Mouse (Mus musculus) lung, embryonic 14.5 days (tissue): ENCODE results near the gene Rfx4. TPM values are rescaled to one million over a fixed set of nuclear protein-coding genes. Genes with fewer than 3 reads are reported as not detected.

Source experiments
- ATAC-seq: fragments of 200-750 bp; cut with Nextera tagmentation; 2 replicates; pipeline ENCODE4 v1.8.0; 2017; ENCODE audit warnings: mild to moderate bottlenecking, moderate TSS enrichment, moderate library complexity; ENCODE audit not compliant: insufficient read depth
- DNase-seq: peaks from one replicate; pipeline ENCODE4 v3.0.0-alpha.2; 2015
- H3K27ac ChIP-seq: fragments of 300-500 bp; sonication (generic); 2 replicates; pipeline ENCODE4 v1.5.1; 2014; ENCODE audit warnings: low read depth, mild to moderate bottlenecking, moderate library complexity
- H3K27me3 ChIP-seq: fragments of 300-500 bp; sonication (generic); 2 replicates; pipeline ENCODE4 v1.6.1; 2014; ENCODE audit warnings: low read length, control low read depth; ENCODE audit not compliant: insufficient read depth
- H3K36me3 ChIP-seq: fragments of 300-500 bp; sonication (generic); 2 replicates; pipeline ENCODE4 v1.6.1; 2014; ENCODE audit warnings: control low read depth; ENCODE audit not compliant: insufficient read depth
- H3K4me1 ChIP-seq: fragments of 300-500 bp; sonication (generic); 2 replicates; pipeline ENCODE4 v1.6.1; 2014; ENCODE audit warnings: antibody characterized with exemption, control low read depth; ENCODE audit not compliant: insufficient read depth
- H3K4me2 ChIP-seq: fragments of 300-500 bp; sonication (generic); 2 replicates; pipeline ENCODE4 v1.6.1; 2014; ENCODE audit warnings: mild to moderate bottlenecking
- H3K4me3 ChIP-seq: fragments of 300-500 bp; sonication (generic); 2 replicates; pipeline ENCODE4 v1.5.1; 2014; ENCODE audit warnings: low read depth, low read length
- H3K9ac ChIP-seq: fragments of 300-500 bp; sonication (generic); 2 replicates; pipeline ENCODE4 v1.6.1; 2014
- H3K9me3 ChIP-seq: fragments of 300-500 bp; sonication (generic); 2 replicates; pipeline ENCODE4 v1.6.1; 2016; ENCODE audit warnings: low read depth, low read length, control low read depth
- CTCF ChIP-seq: IDR thresholded peaks from 2 replicates; pipeline ENCODE4 v1.5.1; 2016; ENCODE audit warnings: antibody characterized with exemption, low read depth
- WGBS: fragments of 180-500 bp; shearing (Covaris S2); extraction: QIAGEN DNeasy Blood & Tissue Kit; methylation state at CpG from one replicate; pipeline ENCODE4 v1.1.7; 2014; 5-methylcytosine and 5-hydroxymethylcytosine counted together
- polyA plus RNA-seq: library from polyadenylated mRNA; unstranded; fragments of >200 nt; fragmentation: Nextera tagmentation; extraction: Ambion mirVana; gene quantifications from 2 replicates; pipeline ENCODE4 v1.2.1, GENCODE M21; 2014

Rfx4 gene
- polyA plus RNA-seq, 1 experiment from 2014 or later, result not detected

GRCm38 (mm10) chr10:84895810-84896358 lies 140.0 kb downstream of the Rfx4 start:
- TF ChIP-seq CTCF, result no peak
- H3K9me3 ChIP-seq, result no peaks in the 10 kb centered on the region
- H3K4me3 ChIP-seq, result no peak overlapping the region
- no peak overlapping the region for H3K4me2 ChIP-seq
- no peaks in the 10 kb centered on the region for H3K4me1 ChIP-seq
- no peaks in the 10 kb centered on the region for H3K36me3 ChIP-seq
- no peak for ATAC-seq
- H3K27ac ChIP-seq, result no peak overlapping the region
- no peaks in the 10 kb centered on the region for H3K27me3 ChIP-seq
- DNase-seq, result no peak
- H3K9ac ChIP-seq, result no peak overlapping the region
- 84% methylated on average over 10 of the region's 10 CpGs for WGBS

DNA sequence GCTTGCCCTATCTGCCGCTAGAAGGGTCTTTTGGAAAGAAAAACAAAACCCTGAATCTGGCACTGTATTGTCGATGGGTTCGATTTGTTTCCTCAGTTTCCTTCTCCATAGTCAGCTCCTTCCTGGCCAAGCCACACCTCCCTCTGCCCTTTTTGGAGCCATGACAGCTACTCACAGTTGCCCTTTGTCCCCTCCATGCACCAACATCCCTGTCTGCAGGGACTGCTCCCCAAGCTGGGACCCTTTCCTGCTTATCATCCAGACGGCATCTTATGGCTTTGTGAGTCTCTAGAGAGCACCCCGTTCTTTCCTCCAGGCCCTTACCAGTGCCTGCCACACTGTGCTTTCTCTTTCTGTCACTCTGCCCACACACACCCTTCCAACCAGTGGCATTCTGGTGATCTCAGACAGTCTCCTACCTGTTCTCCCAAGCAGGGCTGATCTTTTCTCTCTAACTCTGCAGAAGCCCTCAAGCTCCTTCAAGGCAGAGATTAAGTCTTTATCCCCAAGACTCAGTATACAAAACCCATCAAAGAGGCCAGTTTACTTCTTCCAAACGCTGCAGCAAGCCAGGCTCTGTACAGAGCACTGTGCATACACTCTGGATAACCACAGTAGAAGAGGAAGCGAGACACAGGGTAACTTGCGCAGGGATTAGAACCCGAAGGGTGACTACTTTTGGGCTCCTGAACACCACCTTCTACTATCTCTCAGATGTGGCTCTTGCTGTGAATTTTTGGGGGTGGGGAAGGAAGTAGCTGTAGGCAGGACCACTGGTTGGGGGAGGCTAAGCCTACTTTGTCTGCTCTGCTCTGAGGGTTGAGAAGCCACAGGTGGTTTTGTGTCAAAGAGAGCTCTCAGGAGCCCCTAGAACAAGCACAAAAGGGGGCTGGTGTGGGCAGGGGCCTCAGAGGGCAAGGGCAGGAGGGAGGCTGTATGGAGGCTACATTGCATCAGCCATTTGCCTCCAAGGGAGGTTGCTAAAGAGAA lies 141.4 kb downstream of the Rfx4 start:
- WGBS, result 63% methylated on average over 9 of the region's 9 CpGs

GRCm38 (mm10) chr10:84898144-84898979 lies 142.5 kb downstream of the Rfx4 start:
- H3K4me2 ChIP-seq, result no peak overlapping the region
- no peaks in the 10 kb centered on the region for H3K9me3 ChIP-seq
- H3K36me3 ChIP-seq, result no peaks in the 10 kb centered on the region
- 55% methylated on average over 3 of the region's 3 CpGs for WGBS
- no peak for DNase-seq
- H3K9ac ChIP-seq, result no peak overlapping the region
- H3K27ac ChIP-seq, result no peak overlapping the region
- no peaks in the 10 kb centered on the region for H3K27me3 ChIP-seq
- no peak for TF ChIP-seq CTCF
- no peak for ATAC-seq
- no peak overlapping the region for H3K4me3 ChIP-seq
- peaks cover 3% of the 10 kb centered on the region; the same call in 1 of the 2 replicates for H3K4me1 ChIP-seq

More for the DNA sequence above, 141.4 kb downstream of the Rfx4 start:
- no peaks in the 10 kb centered on the region for H3K9me3 ChIP-seq
- no peak overlapping the region for H3K27ac ChIP-seq
- no peak overlapping the region for H3K4me3 ChIP-seq
- H3K4me2 ChIP-seq, result no peak overlapping the region
- DNase-seq (no peak), ATAC-seq (no peak)
- TF ChIP-seq CTCF, result no peak
- no peaks in the 10 kb centered on the region for H3K4me1 ChIP-seq
- H3K36me3 ChIP-seq, result no peaks in the 10 kb centered on the region
- no peak overlapping the region for H3K9ac ChIP-seq
- H3K27me3 ChIP-seq, result no peaks in the 10 kb centered on the region

- Histone ChIP-seq H3K27ac (no peak overlapping the region), H3K9ac (no peak overlapping the region), H3K4me2 (no peak overlapping the region), H3K36me3 (no peaks in the 10 kb centered on the region), H3K9me3 (no peaks in the 10 kb centered on the region), H3K4me3 (no peak overlapping the region), H3K4me1 (peaks cover 9% of the 10 kb centered on the region; the same call in 1 of the 2 replicates), H3K27me3 (no peaks in the 10 kb centered on the region)
- DNase-seq, result no peak
- WGBS, result 77% methylated on average over 5 of the region's 5 CpGs
- no peak for TF ChIP-seq CTCF
- no peak for ATAC-seq
These were observed 145.8 kb downstream of the Rfx4 start for GRCm38 (mm10) chr10:84901676-84902075.

DNA sequence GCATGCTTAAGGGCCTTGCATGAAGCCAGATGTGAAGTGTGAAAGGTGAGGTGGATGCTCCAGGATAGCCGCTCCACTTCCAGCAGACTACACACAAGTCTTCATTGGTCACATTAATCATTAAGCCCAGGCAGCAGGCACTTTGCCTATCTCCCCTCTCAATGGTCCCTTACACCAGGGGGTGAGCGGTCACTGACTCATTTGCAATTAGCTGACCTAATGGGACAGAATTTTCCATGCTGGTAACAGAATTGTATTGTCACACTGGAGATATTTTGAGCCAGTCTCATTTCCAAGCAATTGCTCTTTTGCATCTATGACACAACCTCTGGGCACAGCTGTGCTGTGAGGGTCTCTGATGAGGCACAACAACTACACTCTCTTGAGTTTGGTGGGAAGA lies 146.4 kb downstream of the Rfx4 start:
- TF ChIP-seq CTCF, result no peak
- Histone ChIP-seq H3K27ac (no peak overlapping the region), H3K4me3 (no peak overlapping the region), H3K27me3 (no peaks in the 10 kb centered on the region), H3K4me2 (no peak overlapping the region), H3K9me3 (no peaks in the 10 kb centered on the region), H3K4me1 (peaks cover 9% of the 10 kb centered on the region; the same call in 1 of the 2 replicates), H3K9ac (no peak overlapping the region), H3K36me3 (no peaks in the 10 kb centered on the region)
- 53% methylated on average over 2 of the region's 2 CpGs for WGBS
- DNase-seq (no peak), ATAC-seq (no peak)

GRCm38 (mm10) chr10:84903307-84903706 lies 147.4 kb downstream of the Rfx4 start:
- Histone ChIP-seq H3K36me3 (no peaks in the 10 kb centered on the region), H3K4me1 (peaks cover 9% of the 10 kb centered on the region; the same call in 1 of the 2 replicates), H3K4me3 (no peak overlapping the region), H3K27me3 (no peaks in the 10 kb centered on the region), H3K27ac (no peak overlapping the region), H3K9ac (peak overlapping the region; percentile 27; the same call in 1 of the 2 replicates), H3K9me3 (no peaks in the 10 kb centered on the region), H3K4me2 (peak overlapping the region; percentile 50)
- 23% methylated on average over 7 of the region's 7 CpGs for WGBS
- no peak for TF ChIP-seq CTCF
- peak; percentile 68; the same call in 1 of the 2 replicates for ATAC-seq
- peak; percentile 61 for DNase-seq
